Mouse (Mus musculus): ENCODE results near the gene Celsr2.

GRCm38 (mm10) chr3:108411754-108412121 lies 3.6 kb downstream of the Celsr2 start:
- TF ChIP-seq CTCF (conservative IDR thresholded peaks at IDR 0.05; ENCODE audit: insufficient read depth, insufficient read length, low read depth, low read length) = no peak
- TF ChIP-seq POLR2A (IDR thresholded peaks at IDR 0.05; ENCODE audit: low read depth, low read length) = no peak
